Mouse (Mus musculus): ENCODE measurements at regions not wholly inside any gene's neighbourhood (a gene's known extent, or its start where the extent isn't known, plus 50 kb on each side); places are given as distances from the start of the nearest gene placed in this dataset.

DNA sequence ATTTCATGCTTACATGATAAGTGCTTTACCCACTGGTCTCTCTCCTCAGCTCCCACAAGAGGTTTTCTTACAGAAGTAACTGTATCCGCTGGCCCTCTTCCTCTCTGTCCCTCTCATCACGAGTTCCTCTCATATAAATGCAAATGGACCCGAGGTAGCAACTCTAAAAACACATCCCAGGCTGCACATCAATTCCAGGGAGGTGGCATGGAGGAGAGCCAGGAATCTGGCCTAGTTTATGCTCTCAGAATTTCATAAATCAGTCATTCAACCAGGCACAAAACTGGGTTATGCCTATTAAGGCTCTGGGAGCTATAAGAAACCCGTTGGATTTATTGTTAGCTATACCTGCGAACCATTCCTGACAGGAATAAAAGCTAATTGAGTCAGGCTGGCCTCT is 543.4 kb upstream of the Hs6st1 start:
- Histone ChIP-seq H3K4me3 (replicated peaks; ENCODE audit: low read length) (no peak overlapping the region), H3K9me3 (ENCODE audit: low read length) (no peaks in the 10 kb centered on the region), H3K36me3 (ENCODE audit: insufficient read depth, low read length) (no peaks in the 10 kb centered on the region), H3K27me3 (ENCODE audit: insufficient read depth, low read length) (no peaks in the 10 kb centered on the region), H3K4me1 (replicated peaks; ENCODE audit: low read depth, low read length) (peaks cover 5% of the 10 kb centered on the region; the same call in 1 of the 2 replicates)
- TF ChIP-seq CTCF (conservative IDR thresholded peaks at IDR 0.05; ENCODE audit: low read length) (no peak), POU5F1 (IDR thresholded peaks at IDR 0.05; ENCODE audit: borderline replicate concordance, low read length) (no peak), NANOG (IDR thresholded peaks at IDR 0.05; ENCODE audit: borderline replicate concordance, low read length) (no peak)

- no peak for TF ChIP-seq CTCF (conservative IDR thresholded peaks at IDR 0.05; ENCODE audit: low read length)
- no peak for TF ChIP-seq POU5F1 (IDR thresholded peaks at IDR 0.05; ENCODE audit: borderline replicate concordance, low read length)
- no peak for TF ChIP-seq NANOG (IDR thresholded peaks at IDR 0.05; ENCODE audit: borderline replicate concordance, low read length)
- Histone ChIP-seq H3K4me3 (replicated peaks; ENCODE audit: low read length) (no peak overlapping the region), H3K9me3 (ENCODE audit: low read length) (no peaks in the 10 kb centered on the region), H3K27me3 (ENCODE audit: insufficient read depth, low read length) (no peaks in the 10 kb centered on the region), H3K4me1 (replicated peaks; ENCODE audit: low read depth, low read length) (peaks cover 5% of the 10 kb centered on the region; the same call in 1 of the 2 replicates), H3K36me3 (ENCODE audit: insufficient read depth, low read length) (no peaks in the 10 kb centered on the region)
These were observed 540.3 kb upstream of the Hs6st1 start for GRCm38 (mm10) chr1:35527750-35528476.

GRCm38 (mm10) chr1:35535470-35535869 is 532.7 kb upstream of the Hs6st1 start:
- no peaks in the 10 kb centered on the region for H3K36me3 ChIP-seq (ENCODE audit: insufficient read depth, low read length)
- H3K27me3 ChIP-seq (ENCODE audit: insufficient read depth, low read length): no peaks in the 10 kb centered on the region
- no peak overlapping the region for H3K4me3 ChIP-seq (replicated peaks; ENCODE audit: low read length)
- no peaks in the 10 kb centered on the region for H3K9me3 ChIP-seq (ENCODE audit: low read length)
- no peaks in the 10 kb centered on the region for H3K4me1 ChIP-seq (replicated peaks; ENCODE audit: low read depth, low read length)
- TF ChIP-seq CTCF (conservative IDR thresholded peaks at IDR 0.05; ENCODE audit: low read length): no peak

DNA sequence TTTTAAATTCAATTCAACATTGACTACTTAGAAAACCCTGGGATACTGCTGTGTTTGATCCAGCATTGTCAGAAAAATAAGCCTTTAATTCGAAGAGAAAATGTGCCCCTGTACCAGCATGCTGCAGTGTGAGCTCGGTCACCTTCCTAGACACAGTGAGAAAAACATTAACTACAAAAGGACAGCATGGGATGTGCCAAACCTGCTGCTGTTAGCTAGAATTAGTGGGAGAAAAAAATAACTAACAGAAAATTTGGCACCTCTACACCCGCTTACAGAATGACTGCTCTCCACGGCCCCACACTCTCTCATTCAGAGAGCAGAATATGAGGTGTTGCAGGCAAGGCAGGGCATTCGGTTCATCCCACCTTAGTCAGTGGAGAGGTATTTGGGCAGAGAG is 531.9 kb upstream of the Hs6st1 start:
- H3K4me3 ChIP-seq (replicated peaks; ENCODE audit: low read length): no peak overlapping the region
- H3K27me3 ChIP-seq (ENCODE audit: insufficient read depth, low read length): no peaks in the 10 kb centered on the region
- no peaks in the 10 kb centered on the region for H3K9me3 ChIP-seq (ENCODE audit: low read length)
- no peaks in the 10 kb centered on the region for H3K36me3 ChIP-seq (ENCODE audit: insufficient read depth, low read length)
- H3K4me1 ChIP-seq (replicated peaks; ENCODE audit: low read depth, low read length): no peaks in the 10 kb centered on the region
- TF ChIP-seq NANOG (IDR thresholded peaks at IDR 0.05; ENCODE audit: borderline replicate concordance, low read length): no peak
- no peak for TF ChIP-seq CTCF (conservative IDR thresholded peaks at IDR 0.05; ENCODE audit: low read length)
- TF ChIP-seq POU5F1 (IDR thresholded peaks at IDR 0.05; ENCODE audit: borderline replicate concordance, low read length): no peak

DNA sequence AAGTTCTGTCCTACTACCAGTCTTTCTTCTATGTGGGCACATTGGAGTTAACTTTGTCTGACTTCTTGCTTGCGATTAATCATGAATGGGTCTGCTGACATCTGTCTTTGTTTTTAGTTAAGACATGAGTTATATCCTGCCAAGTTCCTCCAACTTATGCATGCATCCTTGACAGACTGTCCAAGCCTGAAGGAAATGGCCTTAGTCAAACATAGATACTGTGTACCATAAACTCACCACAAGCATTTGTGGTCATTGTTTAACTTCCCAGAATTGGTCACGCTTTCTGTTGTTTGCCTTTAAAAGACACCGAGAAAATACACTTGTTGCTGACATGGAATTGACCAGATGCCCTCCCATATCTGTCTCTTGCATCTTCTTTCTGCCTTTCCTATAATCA is 519.4 kb upstream of the Hs6st1 start:
- Histone ChIP-seq H3K9me3 (ENCODE audit: low read length) (peaks cover 5% of the 10 kb centered on the region; the same call in 1 of the 2 replicates), H3K36me3 (ENCODE audit: insufficient read depth, low read length) (no peaks in the 10 kb centered on the region), H3K27me3 (ENCODE audit: insufficient read depth, low read length) (no peaks in the 10 kb centered on the region), H3K4me3 (replicated peaks; ENCODE audit: low read length) (no peak overlapping the region), H3K4me1 (replicated peaks; ENCODE audit: low read depth, low read length) (no peaks in the 10 kb centered on the region)
- no peak for TF ChIP-seq POU5F1 (IDR thresholded peaks at IDR 0.05; ENCODE audit: borderline replicate concordance, low read length)
- TF ChIP-seq CTCF (conservative IDR thresholded peaks at IDR 0.05; ENCODE audit: low read length): no peak
- TF ChIP-seq NANOG (IDR thresholded peaks at IDR 0.05; ENCODE audit: borderline replicate concordance, low read length): no peak

GRCm38 (mm10) chr1:35551503-35551902 is 516.7 kb upstream of the Hs6st1 start:
- Histone ChIP-seq H3K27me3 (ENCODE audit: insufficient read depth, low read length) (no peaks in the 10 kb centered on the region), H3K4me3 (replicated peaks; ENCODE audit: low read length) (no peak overlapping the region), H3K9me3 (ENCODE audit: low read length) (peaks cover 9% of the 10 kb centered on the region), H3K36me3 (ENCODE audit: insufficient read depth, low read length) (no peaks in the 10 kb centered on the region), H3K4me1 (replicated peaks; ENCODE audit: low read depth, low read length) (no peaks in the 10 kb centered on the region)
- TF ChIP-seq POU5F1 (IDR thresholded peaks at IDR 0.05; ENCODE audit: borderline replicate concordance, low read length) (no peak), NANOG (IDR thresholded peaks at IDR 0.05; ENCODE audit: borderline replicate concordance, low read length) (no peak), CTCF (conservative IDR thresholded peaks at IDR 0.05; ENCODE audit: low read length) (no peak)

DNA sequence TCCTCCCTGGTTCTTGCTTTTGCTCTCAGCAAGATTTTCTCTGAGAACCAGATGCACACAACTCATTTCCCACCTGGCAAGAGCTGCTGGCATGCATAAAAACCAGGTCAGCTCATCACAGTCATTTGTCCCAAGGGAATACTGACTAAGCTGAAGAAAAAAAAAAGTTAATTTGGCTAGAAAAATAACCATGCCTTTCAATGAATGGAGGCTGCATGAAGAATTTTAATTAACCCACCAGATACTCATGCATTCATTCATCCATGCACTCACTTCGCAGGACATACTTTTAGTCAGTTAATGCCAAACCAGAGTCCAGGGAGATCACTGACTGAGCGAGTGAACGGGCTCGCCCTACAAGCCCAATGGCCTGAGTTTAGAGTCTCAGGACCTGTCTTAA is 505.4 kb upstream of the Hs6st1 start:
- Histone ChIP-seq H3K36me3 (ENCODE audit: insufficient read depth, low read length) (no peaks in the 10 kb centered on the region), H3K4me3 (replicated peaks; ENCODE audit: low read length) (no peak overlapping the region), H3K4me1 (replicated peaks; ENCODE audit: low read depth, low read length) (no peaks in the 10 kb centered on the region), H3K27me3 (ENCODE audit: insufficient read depth, low read length) (no peaks in the 10 kb centered on the region), H3K9me3 (ENCODE audit: low read length) (no peaks in the 10 kb centered on the region)
- no peak for TF ChIP-seq NANOG (IDR thresholded peaks at IDR 0.05; ENCODE audit: borderline replicate concordance, low read length)
- no peak for TF ChIP-seq CTCF (conservative IDR thresholded peaks at IDR 0.05; ENCODE audit: low read length)
- TF ChIP-seq POU5F1 (IDR thresholded peaks at IDR 0.05; ENCODE audit: borderline replicate concordance, low read length): no peak

DNA sequence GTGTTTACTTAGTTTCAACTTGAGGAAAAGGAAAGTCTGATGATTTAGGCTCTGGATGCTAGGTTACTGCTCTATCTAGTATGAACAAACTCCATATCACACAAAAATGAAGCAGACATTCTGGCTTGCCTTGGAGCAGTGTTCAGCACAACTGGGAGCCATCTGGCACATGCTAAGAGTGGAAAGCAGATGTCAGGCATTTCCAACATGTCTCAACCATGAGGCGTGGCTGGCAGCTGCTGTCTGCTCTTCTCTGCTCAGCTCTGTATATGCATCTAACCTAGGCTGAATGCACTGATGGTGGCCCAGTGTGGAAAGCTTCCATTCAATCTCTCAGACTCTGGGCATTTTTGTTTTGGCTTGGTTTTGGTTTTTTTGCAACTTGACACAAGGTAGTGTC is 493.0 kb upstream of the Hs6st1 start:
- Histone ChIP-seq H3K4me3 (replicated peaks; ENCODE audit: low read length) (no peak overlapping the region), H3K9me3 (ENCODE audit: low read length) (no peaks in the 10 kb centered on the region; the same call in 1 of the 2 replicates), H3K27me3 (ENCODE audit: insufficient read depth, low read length) (no peaks in the 10 kb centered on the region), H3K36me3 (ENCODE audit: insufficient read depth, low read length) (no peaks in the 10 kb centered on the region), H3K4me1 (replicated peaks; ENCODE audit: low read depth, low read length) (no peaks in the 10 kb centered on the region)
- TF ChIP-seq POU5F1 (IDR thresholded peaks at IDR 0.05; ENCODE audit: borderline replicate concordance, low read length) (no peak), NANOG (IDR thresholded peaks at IDR 0.05; ENCODE audit: borderline replicate concordance, low read length) (no peak), CTCF (conservative IDR thresholded peaks at IDR 0.05; ENCODE audit: low read length) (no peak)

DNA sequence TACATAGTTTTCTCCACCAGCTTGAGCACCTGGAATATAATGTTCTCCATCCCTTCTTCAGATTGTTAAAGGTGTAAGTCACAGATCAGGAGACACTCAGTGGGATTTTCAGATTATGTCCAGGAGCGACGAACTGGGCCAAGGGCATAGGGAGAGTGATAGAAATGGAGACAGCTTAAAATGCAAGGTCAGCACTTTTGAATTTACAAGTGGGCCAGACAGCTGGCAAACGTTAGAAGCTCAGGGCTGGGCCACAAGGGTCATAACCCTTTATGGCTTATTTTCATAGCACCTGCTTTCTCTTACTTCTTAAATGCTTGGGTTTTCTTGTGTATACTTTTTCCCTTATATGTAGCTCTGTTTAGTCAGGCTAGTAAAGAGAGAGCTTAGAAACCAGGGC is 488.8 kb upstream of the Hs6st1 start:
- Histone ChIP-seq H3K4me3 (replicated peaks; ENCODE audit: low read length) (no peak overlapping the region), H3K4me1 (replicated peaks; ENCODE audit: low read depth, low read length) (no peaks in the 10 kb centered on the region), H3K27me3 (ENCODE audit: insufficient read depth, low read length) (no peaks in the 10 kb centered on the region), H3K36me3 (ENCODE audit: insufficient read depth, low read length) (no peaks in the 10 kb centered on the region), H3K9me3 (ENCODE audit: low read length) (no peaks in the 10 kb centered on the region)
- TF ChIP-seq NANOG (IDR thresholded peaks at IDR 0.05; ENCODE audit: borderline replicate concordance, low read length) (no peak), CTCF (conservative IDR thresholded peaks at IDR 0.05; ENCODE audit: low read length) (no peak), POU5F1 (IDR thresholded peaks at IDR 0.05; ENCODE audit: borderline replicate concordance, low read length) (no peak)

Measured in E14TG2a.4 (cell line).